Mouse (Mus musculus): ENCODE results near the gene Phactr4. TPM values are rescaled to one million over a fixed set of nuclear protein-coding genes. Genes with fewer than 3 reads are reported as not detected.

Gene Phactr4
- total RNA-seq (2014; rRNA removed; ENCODE audit: low replicate concordance) (4.4 and 9.5 TPM in 2 replicates), polyA plus RNA-seq (2015; fragmentation: Nextera tagmentation; extraction: Ambion mirVana) (9.3 and 10.0 TPM in 2 replicates)

DNA sequence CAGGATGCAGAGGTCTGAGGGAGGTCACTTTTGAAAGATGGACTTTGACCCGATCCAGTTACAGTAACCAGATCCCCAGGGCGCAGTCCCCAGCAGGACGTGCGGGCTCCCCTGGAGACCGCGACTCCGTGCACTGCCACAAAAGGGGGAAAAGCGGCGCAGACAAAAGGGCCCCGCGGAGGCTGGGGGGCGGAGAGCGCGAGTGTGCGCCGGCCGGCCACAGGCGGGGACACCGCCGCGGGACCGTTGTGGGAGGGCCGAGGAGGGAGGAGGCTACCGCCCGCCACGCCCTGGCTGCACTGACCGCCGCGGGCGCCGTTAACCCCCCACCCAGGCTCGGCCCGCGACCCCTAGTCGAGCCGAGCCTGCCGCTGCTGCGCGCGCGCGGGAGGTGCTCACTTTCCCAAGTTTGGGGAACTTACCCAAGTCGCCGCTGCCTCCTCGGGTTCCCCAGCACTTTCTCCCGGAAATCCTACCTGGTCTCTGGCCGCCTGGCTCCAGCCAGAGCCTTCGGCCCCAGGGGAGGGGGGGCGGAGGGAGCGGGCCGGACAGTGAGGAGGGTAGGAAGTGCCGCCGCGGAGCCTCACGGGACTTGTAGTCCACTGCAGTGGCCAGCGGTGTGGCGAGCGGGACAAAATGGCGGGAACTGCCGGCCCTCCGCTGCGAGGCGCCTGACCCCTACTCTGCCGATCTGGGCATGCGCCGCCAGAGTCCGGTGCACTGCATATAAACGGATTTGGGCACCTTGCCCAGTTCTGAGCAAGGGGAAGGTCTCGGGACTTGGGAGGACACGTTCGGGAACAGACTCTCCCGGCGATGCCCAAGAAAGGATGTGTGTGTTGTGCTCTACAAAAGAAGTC lies at the start of gene Phactr4:
TSS of gene Phactr4 (minus strand) at position 567 of the 860 bp plus-strand sequence.
- H3K4me1 ChIP-seq (ENCODE audit: control insufficient read depth, insufficient read depth): peaks cover 19% of the 10 kb centered on the region; the same call in 1 of the 2 replicates
- WGBS: under 1% methylated on average over 55 of the region's 73 CpGs
- peak within 1 kb of the TSS; percentile 86 for H3K9ac ChIP-seq (replicated peaks; ENCODE audit: low read depth, low read length)
- DNase-seq (ENCODE audit: low spot score) (peak; percentile 98), ATAC-seq (ENCODE audit: insufficient read depth, low read depth) (peak; percentile 98)
- peak within 1 kb of the TSS; percentile 83 for H3K4me3 ChIP-seq (ENCODE audit: low read depth, low read length)
- H3K27me3 ChIP-seq (ENCODE audit: control insufficient read depth, insufficient read depth, low read length): no peaks in the 10 kb centered on the region
- H3K4me2 ChIP-seq (ENCODE audit: low read depth, low read length): peak within 1 kb of the TSS; percentile 72
- peak within 1 kb of the TSS; percentile 97 for H3K27ac ChIP-seq (ENCODE audit: low read depth)
- no peak for TF ChIP-seq CTCF (IDR thresholded peaks at IDR 0.05; ENCODE audit: low read depth)
- peak; percentile 91 for TF ChIP-seq EP300 (IDR thresholded peaks at IDR 0.05; ENCODE audit: low read depth)
- H3K9me3 ChIP-seq (replicated peaks; ENCODE audit: control insufficient read depth, low read length): no peaks in the 10 kb centered on the region
- no peaks in the 10 kb centered on the region for H3K36me3 ChIP-seq (replicated peaks; ENCODE audit: control insufficient read depth, insufficient read depth, low read length)

DNA sequence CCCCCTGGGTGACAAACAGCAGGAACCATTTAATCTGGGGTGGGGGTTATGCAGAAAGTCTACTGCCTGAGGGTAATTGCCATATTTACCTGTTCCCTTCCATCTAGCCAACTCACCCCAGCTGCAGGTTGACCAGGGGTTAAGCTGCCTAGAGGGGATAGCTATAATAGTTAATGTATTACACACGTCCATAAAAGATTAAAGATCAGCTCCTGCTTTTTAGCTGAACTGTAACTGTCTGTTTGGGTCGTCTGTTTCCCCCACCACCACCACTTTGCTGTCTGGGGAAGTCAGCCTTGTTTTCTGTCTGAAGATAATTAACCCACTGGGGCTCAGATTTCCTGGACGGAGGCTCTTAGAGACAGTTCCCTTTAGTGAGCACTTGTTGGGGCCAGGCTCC lies 47.6 kb upstream of the Phactr4 start:
- Histone ChIP-seq H3K27ac (ENCODE audit: low read depth) (no peak overlapping the region), H3K36me3 (replicated peaks; ENCODE audit: control insufficient read depth, insufficient read depth, low read length) (no peaks in the 10 kb centered on the region), H3K9me3 (replicated peaks; ENCODE audit: control insufficient read depth, low read length) (no peaks in the 10 kb centered on the region), H3K9ac (replicated peaks; ENCODE audit: low read depth, low read length) (no peak overlapping the region), H3K4me2 (ENCODE audit: low read depth, low read length) (no peak overlapping the region), H3K4me1 (ENCODE audit: control insufficient read depth, insufficient read depth) (no peaks in the 10 kb centered on the region), H3K4me3 (ENCODE audit: low read depth, low read length) (no peak overlapping the region), H3K27me3 (ENCODE audit: control insufficient read depth, insufficient read depth, low read length) (no peaks in the 10 kb centered on the region)
- no peak for ATAC-seq (ENCODE audit: insufficient read depth, low read depth)
- TF ChIP-seq CTCF (IDR thresholded peaks at IDR 0.05; ENCODE audit: low read depth) (no peak), EP300 (IDR thresholded peaks at IDR 0.05; ENCODE audit: low read depth) (no peak)
- 13% methylated on average over 3 of the region's 3 CpGs for WGBS
- no peak for DNase-seq (ENCODE audit: low spot score)

DNA sequence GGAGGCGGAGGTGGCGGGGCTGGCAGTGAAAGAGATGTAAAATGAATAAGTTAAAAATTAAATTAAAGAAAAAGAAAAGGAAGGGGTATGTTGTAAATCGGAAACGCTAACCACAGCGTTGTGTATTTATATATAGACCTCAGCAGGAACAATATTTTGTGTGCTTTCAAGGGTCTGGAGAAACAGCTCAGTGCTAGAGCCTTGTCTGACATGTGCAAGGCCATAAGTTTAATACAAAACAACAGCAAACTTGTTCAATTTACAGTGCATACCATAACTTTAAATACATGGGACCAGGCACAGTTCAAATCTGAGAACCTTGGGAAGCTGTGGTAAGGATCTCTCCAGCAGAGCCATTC lies 41.9 kb upstream of the Phactr4 start:
- ATAC-seq (ENCODE audit: insufficient read depth, low read depth): no peak; the same call in 1 of the 2 replicates
- Histone ChIP-seq H3K4me1 (ENCODE audit: control insufficient read depth, insufficient read depth) (peaks cover 6% of the 10 kb centered on the region; the same call in 1 of the 2 replicates), H3K4me2 (ENCODE audit: low read depth, low read length) (peak overlapping the region; percentile 86), H3K9me3 (replicated peaks; ENCODE audit: control insufficient read depth, low read length) (no peaks in the 10 kb centered on the region), H3K27me3 (ENCODE audit: control insufficient read depth, insufficient read depth, low read length) (no peaks in the 10 kb centered on the region), H3K27ac (ENCODE audit: low read depth) (no peak overlapping the region; the same call in 1 of the 2 replicates), H3K36me3 (replicated peaks; ENCODE audit: control insufficient read depth, insufficient read depth, low read length) (peaks cover 12% of the 10 kb centered on the region), H3K9ac (replicated peaks; ENCODE audit: low read depth, low read length) (peak overlapping the region; percentile 73), H3K4me3 (ENCODE audit: low read depth, low read length) (peak overlapping the region; percentile 65)
- no peak for DNase-seq (ENCODE audit: low spot score)
- 2% methylated on average over 5 of the region's 5 CpGs for WGBS
- TF ChIP-seq EP300 (IDR thresholded peaks at IDR 0.05; ENCODE audit: low read depth): no peak
- TF ChIP-seq CTCF (IDR thresholded peaks at IDR 0.05; ENCODE audit: low read depth): no peak

DNA sequence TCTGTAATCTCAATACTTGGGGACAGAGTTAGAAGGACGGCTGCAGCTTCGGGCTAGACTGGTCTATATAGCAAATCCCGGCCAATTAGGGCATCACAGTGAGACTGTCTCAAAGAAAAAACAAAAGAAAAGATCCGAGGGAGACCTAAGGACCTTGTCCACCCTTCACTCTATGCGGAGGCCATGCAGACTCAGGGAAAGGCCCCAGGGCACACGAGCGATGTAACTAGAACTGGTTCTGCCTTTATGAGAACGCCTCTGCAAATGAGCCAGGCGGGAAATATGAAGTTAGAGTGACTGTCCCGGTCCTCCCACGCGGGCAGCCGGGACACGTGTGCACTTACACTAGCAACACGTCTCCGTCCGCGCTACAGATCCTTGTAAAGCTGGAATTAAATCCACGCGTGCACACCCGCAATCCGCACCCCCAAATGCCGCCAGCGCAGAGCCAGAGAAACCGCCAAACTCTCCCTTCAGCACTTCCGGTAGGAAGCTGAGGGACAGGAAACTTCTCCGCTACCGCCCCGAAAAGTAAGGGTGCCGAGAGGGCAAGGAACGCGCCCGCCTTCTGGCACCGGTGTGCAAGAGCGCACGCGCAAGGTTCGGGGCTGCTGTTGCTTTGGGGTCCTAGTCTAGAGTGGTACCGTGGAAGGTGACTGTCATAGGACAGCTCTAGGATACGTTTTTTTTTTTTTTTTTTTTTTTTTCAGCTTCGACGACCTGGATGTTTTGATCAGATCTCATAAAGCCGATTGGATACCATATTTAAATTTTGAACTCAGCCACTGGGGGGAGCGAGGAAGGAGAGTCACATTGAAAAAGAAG lies 41.4 kb upstream of the Phactr4 start, which contains the start of gene Med18:
TSS of gene Med18 (minus strand) at position 492 of the 825 bp plus-strand sequence.
- DNase-seq (ENCODE audit: low spot score) (peak; percentile 90), ATAC-seq (ENCODE audit: insufficient read depth, low read depth) (peak; percentile 91)
- TF ChIP-seq CTCF (IDR thresholded peaks at IDR 0.05; ENCODE audit: low read depth) (peak; percentile 40), EP300 (IDR thresholded peaks at IDR 0.05; ENCODE audit: low read depth) (peak; percentile 69; the same call in 1 of the 2 replicates)
- peak within 1 kb of the TSS; percentile 73 for H3K9ac ChIP-seq (replicated peaks; ENCODE audit: low read depth, low read length)
- 1% methylated on average over 44 of the region's 44 CpGs for WGBS
- H3K4me1 ChIP-seq (ENCODE audit: control insufficient read depth, insufficient read depth): peaks cover 6% of the 10 kb centered on the region; the same call in 1 of the 2 replicates
- peaks cover 15% of the 10 kb centered on the region for H3K36me3 ChIP-seq (replicated peaks; ENCODE audit: control insufficient read depth, insufficient read depth, low read length)
- no peaks in the 10 kb centered on the region for H3K9me3 ChIP-seq (replicated peaks; ENCODE audit: control insufficient read depth, low read length)
- H3K27me3 ChIP-seq (ENCODE audit: control insufficient read depth, insufficient read depth, low read length): no peaks in the 10 kb centered on the region
- H3K4me3 ChIP-seq (ENCODE audit: low read depth, low read length): peak within 1 kb of the TSS; percentile 65
- H3K27ac ChIP-seq (ENCODE audit: low read depth): peak within 1 kb of the TSS; percentile 23
- H3K4me2 ChIP-seq (ENCODE audit: low read depth, low read length): peak within 1 kb of the TSS; percentile 86

DNA sequence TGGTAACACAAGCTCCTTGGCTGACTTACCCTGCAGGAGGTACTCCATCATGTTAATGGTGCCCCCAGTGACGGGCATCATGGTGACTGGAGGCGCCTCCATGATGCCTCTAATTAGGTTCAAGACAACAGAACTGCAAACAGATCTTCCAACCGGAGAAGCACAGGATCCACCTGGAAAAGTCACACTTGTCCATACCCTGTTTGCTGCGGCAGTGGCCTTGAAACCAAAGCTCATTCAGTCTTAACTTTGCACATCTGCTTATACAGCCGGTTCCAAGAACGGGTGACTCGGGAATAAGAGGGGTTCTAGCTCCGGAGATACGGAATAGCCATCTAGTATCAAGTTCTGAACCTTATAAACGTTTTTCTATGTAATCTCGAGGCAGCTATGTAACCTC lies 40.5 kb upstream of the Phactr4 start:
- Histone ChIP-seq H3K4me2 (ENCODE audit: low read depth, low read length) (peak overlapping the region; percentile 86), H3K27me3 (ENCODE audit: control insufficient read depth, insufficient read depth, low read length) (no peaks in the 10 kb centered on the region), H3K27ac (ENCODE audit: low read depth) (no peak overlapping the region), H3K36me3 (replicated peaks; ENCODE audit: control insufficient read depth, insufficient read depth, low read length) (peaks cover 22% of the 10 kb centered on the region), H3K9me3 (replicated peaks; ENCODE audit: control insufficient read depth, low read length) (no peaks in the 10 kb centered on the region), H3K4me3 (ENCODE audit: low read depth, low read length) (peak overlapping the region; percentile 65), H3K9ac (replicated peaks; ENCODE audit: low read depth, low read length) (peak overlapping the region; percentile 73), H3K4me1 (ENCODE audit: control insufficient read depth, insufficient read depth) (peaks cover 6% of the 10 kb centered on the region; the same call in 1 of the 2 replicates)
- DNase-seq (ENCODE audit: low spot score) (no peak), ATAC-seq (ENCODE audit: insufficient read depth, low read depth) (no peak)
- TF ChIP-seq CTCF (IDR thresholded peaks at IDR 0.05; ENCODE audit: low read depth) (no peak), EP300 (IDR thresholded peaks at IDR 0.05; ENCODE audit: low read depth) (no peak)
- 6% methylated on average over 11 of the region's 11 CpGs for WGBS

All from heart, postnatal 0 days (tissue).